Mouse (Mus musculus) G1E (cell line): ENCODE data around the gene Sectm1a. TPM values are rescaled to one million over a fixed set of nuclear protein-coding genes. Genes with fewer than 3 reads are reported as not detected.
A peak's percentile ranks its signal among the peaks of the same experiment; 100 is the strongest.

Source experiments
- ATAC-seq: 2 replicates; pipeline ENCODE4 v1.8.0; 2016; ENCODE audit warnings: mild to moderate bottlenecking; ENCODE audit not compliant: insufficient number of reproducible peaks, poor library complexity, low FRiP score, severe bottlenecking; ENCODE audit errors: extremely low read depth
- DNase-seq: peaks from one replicate; pipeline ENCODE4 v3.0.0; 2012; ENCODE audit warnings: low spot score
- H3K27me3 ChIP-seq: 2 replicates; pipeline ENCODE4 v1.6.1; 2012; ENCODE audit warnings: mild to moderate bottlenecking, low read length, inconsistent platforms; ENCODE audit not compliant: insufficient read depth
- H3K36me3 ChIP-seq: replicated peaks from 2 replicates; pipeline ENCODE3; 2012; ENCODE audit warnings: mild to moderate bottlenecking, inconsistent platforms
- H3K4me1 ChIP-seq: 2 replicates; pipeline ENCODE4 v1.6.1; 2012; ENCODE audit warnings: low read depth, low read length, inconsistent platforms, mixed read lengths; ENCODE audit not compliant: insufficient read depth
- H3K4me3 ChIP-seq: 2 replicates; pipeline ENCODE4 v1.5.1; 2012; ENCODE audit warnings: low read depth, mild to moderate bottlenecking, inconsistent platforms, low read length, moderate library complexity, mixed read lengths
- H3K9me3 ChIP-seq: replicated peaks from 2 replicates; pipeline ENCODE4 v1.6.1; 2012; ENCODE audit warnings: inconsistent platforms
- CTCF ChIP-seq: IDR thresholded peaks from 2 replicates; pipeline ENCODE4 v1.5.1; 2012; ENCODE audit warnings: low read depth, low read length, inconsistent platforms, mixed read lengths
- GATA1 ChIP-seq: IDR thresholded peaks from 2 replicates; pipeline ENCODE4 v1.6.1; 2012; ENCODE audit warnings: borderline replicate concordance, low read length, inconsistent platforms, mixed read lengths
- GATA2 ChIP-seq: IDR thresholded peaks from 2 replicates; pipeline ENCODE4 v1.6.1; 2012; ENCODE audit warnings: low read depth, low read length, inconsistent platforms, borderline replicate concordance
- POLR2AphosphoS5 ChIP-seq: IDR thresholded peaks from 2 replicates; pipeline ENCODE4 v1.6.1; 2012; ENCODE audit warnings: low read depth, low read length, inconsistent platforms; ENCODE audit not compliant: insufficient replicate concordance
- TAL1 ChIP-seq: conservative IDR thresholded peaks from 2 replicates; pipeline ENCODE4 v1.6.1; 2012; ENCODE audit warnings: low read depth, low read length, inconsistent platforms, mixed read lengths
- polyA plus RNA-seq: library from polyadenylated mRNA; stranded (reverse); fragments of >175 nt; gene quantifications from 2 replicates; pipeline ENCODE4 v1.2.3, GENCODE M21; 2012
- total RNA-seq, 2 experiments: library from RNA; stranded (forward) in 1 of 2; stranded (reverse) in 1 of 2; fragments of 200-1000 nt in 1 of 2; fragments of >200 nt in 1 of 2; fragmentation: Nextera tagmentation in 1 of 2; gene quantifications; 2 replicates each; pipeline ENCODE4 v1.2.3; 2014 to 2017

Gene Sectm1a
- total and polyA plus RNA-seq, 3 experiments: 0.38 TPM; not detected in 2

DNA sequence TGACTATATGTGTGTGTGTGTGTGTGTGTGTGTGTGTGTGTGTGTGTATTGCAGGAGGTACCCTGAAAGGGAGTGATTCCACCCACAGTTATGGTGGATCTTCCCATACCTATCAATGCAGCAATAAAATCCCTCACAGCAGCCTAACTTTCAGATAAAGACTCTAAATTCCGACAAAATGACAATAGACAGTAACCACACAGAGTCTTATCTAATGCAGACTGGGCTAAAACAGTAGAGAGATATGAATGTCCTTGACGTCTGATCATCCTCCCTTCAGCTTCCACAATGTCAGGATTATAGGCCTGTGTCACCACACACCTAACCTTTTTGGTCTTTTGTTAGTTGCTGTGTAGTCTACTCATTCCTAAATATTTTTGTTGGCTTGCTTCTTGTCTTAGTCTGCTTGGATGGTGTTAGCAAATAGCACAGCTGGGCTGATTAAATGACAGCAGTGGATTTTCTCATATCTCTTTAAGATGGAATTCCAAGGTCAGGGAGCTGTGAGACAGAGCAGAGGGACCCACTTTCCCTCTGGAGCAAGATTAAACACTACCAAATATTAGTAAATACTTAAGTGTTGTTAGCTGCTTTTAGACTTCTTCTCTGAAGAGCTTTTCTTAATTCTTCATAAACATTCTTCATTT, 41.1 kb upstream of the Sectm1a start:
- no peak overlapping the region for H3K4me3 ChIP-seq
- H3K9me3 ChIP-seq: no peaks in the 10 kb centered on the region
- H3K27me3 ChIP-seq: 0 out of 2 replicates have a peak, but pooled peaks cover 4% of the 10 kb centered on the region
- 0 out of 2 replicates have a peak, but pooled peaks have one; percentile 16 for ATAC-seq
- TF ChIP-seq POLR2AphosphoS5: no peak
- TF ChIP-seq TAL1: 0 out of 2 replicates have a peak, but pooled peaks have one; percentile 18
- peaks cover 2% of the 10 kb centered on the region for H3K36me3 ChIP-seq
- peaks cover 47% of the 10 kb centered on the region for H3K4me1 ChIP-seq
- no peak for DNase-seq

DNA sequence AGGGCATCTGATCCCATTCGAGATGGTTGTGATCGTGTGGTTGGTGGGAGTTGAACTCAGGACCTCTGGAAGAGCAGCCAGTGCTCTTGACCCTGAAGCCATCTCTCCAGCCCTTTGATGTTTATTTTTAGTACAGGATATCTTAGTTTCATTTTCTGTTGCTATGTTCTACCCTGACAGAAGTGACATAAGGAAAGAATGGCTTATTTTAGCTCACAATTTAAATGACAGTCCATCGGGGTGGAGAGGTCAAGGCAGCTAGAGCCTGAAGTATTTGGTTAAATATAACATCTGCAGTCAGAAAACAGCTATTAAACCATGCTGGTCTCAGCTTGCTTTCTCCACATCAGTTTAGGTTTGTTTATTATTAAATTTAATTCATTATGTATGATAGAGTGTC, 40.1 kb upstream of the Sectm1a start:
- H3K4me3 ChIP-seq: no peak overlapping the region
- TF ChIP-seq GATA1 (no peak), GATA2 (no peak)
- DNase-seq (no peak), ATAC-seq (no peak)
- peaks cover 55% of the 10 kb centered on the region for H3K4me1 ChIP-seq
- H3K9me3 ChIP-seq: no peaks in the 10 kb centered on the region
- peaks cover 12% of the 10 kb centered on the region for H3K36me3 ChIP-seq
- 0 out of 2 replicates have a peak, but pooled peaks cover 4% of the 10 kb centered on the region for H3K27me3 ChIP-seq

DNA sequence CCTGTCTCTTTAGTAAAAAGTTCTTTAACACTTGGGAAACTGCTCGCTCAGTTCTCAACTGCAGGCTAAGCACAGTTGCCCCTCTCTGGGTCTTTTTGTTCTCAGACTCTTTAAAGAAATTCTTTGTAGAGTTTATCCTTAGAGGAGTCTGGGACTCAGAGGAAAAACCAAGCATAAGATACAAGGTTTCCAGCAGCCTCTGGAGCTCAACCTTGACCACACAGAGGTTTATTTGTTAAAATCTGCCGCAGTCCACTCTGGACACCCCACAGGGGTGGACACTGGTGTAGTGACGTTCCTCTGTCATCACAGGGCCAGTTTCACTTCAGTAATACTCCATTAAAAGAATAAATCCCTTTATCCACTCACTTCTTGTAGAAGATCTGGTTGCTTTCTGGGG, 37.6 kb upstream of the Sectm1a start, which contains the start of gene Tex19.2:
TSS of gene Tex19.2 (minus strand) at position 101 of the 400 bp plus-strand sequence.
- Histone ChIP-seq H3K4me3 (peak within 1 kb of the TSS; percentile 73), H3K27me3 (0 out of 2 replicates have a peak, but pooled peaks cover 4% of the 10 kb centered on the region), H3K9me3 (no peaks in the 10 kb centered on the region), H3K36me3 (peaks cover 29% of the 10 kb centered on the region), H3K4me1 (peaks cover 49% of the 10 kb centered on the region)
- no peak for ATAC-seq
- DNase-seq: no peak
- TF ChIP-seq TAL1 (no peak), GATA1 (no peak), CTCF (no peak), POLR2AphosphoS5 (no peak), GATA2 (no peak)

DNA sequence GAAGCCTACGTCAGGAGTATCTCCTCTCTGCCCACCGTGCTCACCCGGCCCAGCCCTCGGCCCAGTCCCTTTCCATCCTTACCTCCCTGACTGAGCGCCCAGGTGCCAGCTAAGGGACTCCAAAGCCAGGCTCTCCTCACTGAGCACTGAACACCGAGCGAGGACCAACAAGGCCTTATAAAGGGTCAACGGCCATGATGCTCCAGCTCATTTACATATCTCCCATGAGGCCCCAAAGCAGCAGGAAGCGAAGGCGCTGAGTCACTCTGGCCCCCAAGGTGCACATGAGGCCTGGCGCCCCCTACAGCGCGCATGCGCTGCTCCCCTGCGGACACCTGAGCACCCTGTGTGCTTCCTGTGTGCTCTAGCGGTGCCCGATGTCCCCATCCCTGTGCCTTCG, 37.1 kb upstream of the Sectm1a start:
- ATAC-seq (peak; percentile 80), DNase-seq (peak; percentile 74)
- TF ChIP-seq GATA2 (no peak), TAL1 (no peak), POLR2AphosphoS5 (no peak), GATA1 (no peak), CTCF (no peak)
- H3K4me3 ChIP-seq: peak overlapping the region; percentile 73
- H3K9me3 ChIP-seq: no peaks in the 10 kb centered on the region
- H3K36me3 ChIP-seq: peaks cover 29% of the 10 kb centered on the region
- H3K27me3 ChIP-seq: 0 out of 2 replicates have a peak, but pooled peaks cover 4% of the 10 kb centered on the region
- H3K4me1 ChIP-seq: peaks cover 46% of the 10 kb centered on the region

DNA sequence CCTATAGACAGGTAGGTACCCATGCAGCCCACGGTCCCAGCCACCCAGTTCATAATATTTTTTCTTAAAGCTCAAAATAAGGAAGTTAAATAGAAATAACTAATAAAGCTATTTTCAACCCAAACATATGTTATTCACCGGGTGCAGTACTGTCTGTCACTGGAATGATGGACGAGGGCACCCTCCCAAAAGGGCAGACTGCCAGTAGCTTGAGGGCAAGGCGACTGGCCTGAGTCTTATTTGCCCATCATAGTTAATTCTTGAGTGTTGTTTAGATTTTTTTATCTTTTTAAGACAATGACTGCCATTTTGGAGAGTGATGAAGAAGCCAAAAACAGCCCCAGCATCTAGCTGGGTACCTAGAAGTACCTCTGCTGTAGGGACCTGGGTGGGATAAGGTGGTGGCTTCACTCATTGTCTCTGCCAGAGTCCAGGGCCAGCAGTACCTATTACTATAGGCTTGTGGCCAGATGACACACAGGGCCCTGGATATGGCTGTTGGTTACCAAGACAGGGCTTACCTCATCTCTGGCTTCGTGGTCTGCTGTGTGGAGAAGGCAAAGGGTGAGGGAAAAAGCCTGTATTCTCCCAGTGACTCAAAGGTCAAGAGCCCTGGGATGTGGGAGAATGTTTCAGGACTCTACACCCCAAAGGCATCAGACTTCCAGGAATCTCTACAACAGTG, 31.2 kb upstream of the Sectm1a start:
- ATAC-seq (no peak), DNase-seq (no peak)
- no peak overlapping the region for H3K4me3 ChIP-seq
- H3K36me3 ChIP-seq: peaks cover 35% of the 10 kb centered on the region
- H3K4me1 ChIP-seq: peaks cover 21% of the 10 kb centered on the region
- H3K27me3 ChIP-seq: peaks cover 18% of the 10 kb centered on the region
- no peak for TF ChIP-seq GATA2
- no peak for TF ChIP-seq CTCF
- TF ChIP-seq TAL1: no peak
- no peak for TF ChIP-seq POLR2AphosphoS5
- H3K9me3 ChIP-seq: no peaks in the 10 kb centered on the region

DNA sequence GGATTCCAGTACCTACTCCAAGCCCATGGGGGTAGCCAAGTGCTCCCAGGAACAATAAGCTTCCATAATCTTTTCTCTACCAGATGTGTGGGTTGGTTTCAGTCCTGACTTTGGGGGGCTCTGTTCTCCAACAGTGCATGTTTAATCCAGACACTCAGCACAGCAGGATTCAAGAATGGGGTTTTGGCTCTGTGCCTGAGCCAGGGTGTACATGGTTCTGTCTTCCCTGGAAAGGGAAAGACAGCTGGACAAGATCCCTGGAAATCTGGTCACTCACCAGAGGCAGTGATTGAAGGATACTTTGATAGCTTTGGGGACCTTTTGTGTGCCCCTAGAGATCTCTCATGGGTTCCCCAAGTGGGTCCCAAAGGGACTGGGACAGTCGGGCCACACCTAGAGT, 30.6 kb upstream of the Sectm1a start:
- Histone ChIP-seq H3K36me3 (peaks cover 29% of the 10 kb centered on the region), H3K4me3 (no peak overlapping the region), H3K9me3 (no peaks in the 10 kb centered on the region), H3K27me3 (peaks cover 18% of the 10 kb centered on the region), H3K4me1 (peaks cover 15% of the 10 kb centered on the region)
- TF ChIP-seq POLR2AphosphoS5: no peak
- TF ChIP-seq GATA2: no peak
- no peak for TF ChIP-seq TAL1
- no peak for TF ChIP-seq GATA1
- TF ChIP-seq CTCF: no peak
- no peak for DNase-seq
- no peak for ATAC-seq

DNA sequence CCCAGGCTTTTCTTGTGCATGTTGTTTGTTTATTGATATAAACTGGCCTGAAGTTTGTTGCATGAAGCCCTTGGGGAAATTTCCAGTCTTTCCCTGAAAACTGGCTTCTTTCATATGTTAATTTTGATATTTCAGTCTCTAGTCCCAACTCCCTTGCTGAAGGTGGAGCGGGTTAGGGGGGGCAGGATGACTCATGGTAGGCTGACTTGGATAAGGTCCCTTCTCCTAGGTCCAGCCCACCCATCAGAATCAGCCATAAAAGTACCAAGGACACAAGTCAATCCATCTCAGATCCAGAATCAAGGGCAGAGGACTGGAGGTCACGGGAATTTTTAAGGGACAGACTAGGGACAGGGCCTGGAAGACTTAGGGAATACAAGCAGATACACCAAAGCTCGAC, 30.0 kb upstream of the Sectm1a start:
- ATAC-seq (no peak), DNase-seq (no peak)
- peaks cover 23% of the 10 kb centered on the region for H3K36me3 ChIP-seq
- H3K4me3 ChIP-seq: no peak overlapping the region
- no peaks in the 10 kb centered on the region for H3K9me3 ChIP-seq
- H3K27me3 ChIP-seq: peaks cover 18% of the 10 kb centered on the region
- H3K4me1 ChIP-seq: peaks cover 10% of the 10 kb centered on the region
- TF ChIP-seq POLR2AphosphoS5 (no peak), CTCF (no peak), GATA1 (no peak), TAL1 (no peak), GATA2 (no peak)
